Mouse (Mus musculus) retina, postnatal 7 days (tissue): ENCODE data around the gene Etv3.

Experiments
- DNase-seq: peaks from one replicate; pipeline ENCODE4 v3.0.0-alpha.2; 2012; ENCODE audit warnings: low read depth, low spot score

Etv3 gene

GRCm38 (mm10) chr3:87556109-87556531, 30.9 kb downstream of the Etv3 start:
- DNase-seq = no peak

- DNase-seq = no peak
Observed at GRCm38 (mm10) chr3:87556668-87557278, 31.6 kb downstream of the Etv3 start.

DNA sequence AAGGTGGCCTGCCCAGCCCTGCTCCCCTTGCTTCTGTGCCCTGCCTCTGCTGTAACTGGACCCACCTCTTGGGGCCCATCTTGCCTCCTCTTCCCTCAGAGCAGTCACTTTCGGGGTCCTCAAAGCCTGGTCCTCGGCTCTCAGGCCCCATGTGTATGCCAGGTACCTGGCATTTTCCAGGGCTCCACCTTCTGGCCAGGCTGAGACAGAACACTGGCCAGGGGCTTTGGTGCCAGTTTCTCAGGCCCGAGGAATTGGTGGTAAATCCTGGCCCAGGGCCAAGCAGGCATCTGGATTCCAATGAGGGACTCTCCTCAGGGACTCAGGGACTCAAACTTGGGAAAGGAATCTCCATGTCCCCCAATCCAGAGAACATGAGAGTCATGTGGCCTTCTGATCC, 34.9 kb downstream of the Etv3 start:
- DNase-seq = no peak

DNA sequence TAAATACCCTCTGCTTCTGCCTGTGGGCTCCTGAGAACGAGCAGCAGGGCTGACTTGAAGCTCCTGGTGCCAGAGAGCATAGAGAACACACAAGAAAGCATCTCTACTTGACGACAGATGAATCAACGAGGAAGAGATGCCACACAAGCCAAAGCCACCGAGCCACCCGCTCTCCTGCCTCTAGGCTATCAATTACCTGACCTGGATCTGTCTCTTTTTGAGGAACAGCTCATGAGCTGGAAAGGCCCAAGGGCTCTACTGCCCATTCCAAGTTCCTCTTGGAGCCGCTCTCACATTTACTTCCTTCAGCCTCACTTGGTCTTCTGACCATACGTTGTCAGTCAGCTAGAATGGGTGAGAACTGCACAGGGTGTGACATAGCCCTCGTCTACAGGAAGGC, 36.2 kb downstream of the Etv3 start:
- no peak for DNase-seq

DNA sequence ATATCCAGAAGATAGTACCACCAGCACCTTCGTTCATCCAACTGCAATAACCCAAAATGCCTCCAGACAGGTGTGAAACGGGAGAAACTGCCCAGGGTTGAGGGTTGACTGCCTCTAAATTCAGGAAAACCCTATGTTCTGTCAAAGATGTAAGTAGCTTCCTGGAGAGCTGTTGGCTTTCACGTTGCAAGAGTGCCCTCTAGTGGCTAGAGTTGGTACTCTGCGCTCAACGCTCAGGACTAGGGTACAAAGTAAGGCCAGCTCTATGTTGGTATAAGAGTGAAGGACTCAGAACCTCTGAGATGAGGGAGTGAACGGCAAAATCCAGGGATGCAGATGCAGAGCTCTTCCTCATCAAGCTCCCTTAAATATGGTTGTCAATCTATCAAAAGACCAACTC, 37.2 kb downstream of the Etv3 start:
- DNase-seq = peak; percentile 71

DNA sequence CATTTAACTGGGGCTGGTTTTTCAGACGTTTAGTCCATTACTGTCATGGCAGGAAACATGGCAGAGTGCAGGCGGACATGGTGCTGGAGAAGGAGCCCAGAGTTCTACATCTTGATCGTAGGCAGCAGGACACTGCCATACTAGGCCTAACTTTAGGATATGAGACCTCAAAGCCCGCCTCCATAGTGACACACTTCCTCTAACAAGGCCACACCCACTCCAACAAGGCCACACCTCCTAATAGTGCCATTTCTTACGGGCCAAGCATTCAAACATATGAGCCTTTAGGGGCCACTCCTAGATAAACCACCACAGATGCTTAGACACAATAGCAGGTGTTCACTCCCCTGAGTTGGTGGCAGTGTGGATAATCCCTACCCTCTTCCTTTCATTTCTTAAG, 38.3 kb downstream of the Etv3 start:
- DNase-seq = no peak

DNA sequence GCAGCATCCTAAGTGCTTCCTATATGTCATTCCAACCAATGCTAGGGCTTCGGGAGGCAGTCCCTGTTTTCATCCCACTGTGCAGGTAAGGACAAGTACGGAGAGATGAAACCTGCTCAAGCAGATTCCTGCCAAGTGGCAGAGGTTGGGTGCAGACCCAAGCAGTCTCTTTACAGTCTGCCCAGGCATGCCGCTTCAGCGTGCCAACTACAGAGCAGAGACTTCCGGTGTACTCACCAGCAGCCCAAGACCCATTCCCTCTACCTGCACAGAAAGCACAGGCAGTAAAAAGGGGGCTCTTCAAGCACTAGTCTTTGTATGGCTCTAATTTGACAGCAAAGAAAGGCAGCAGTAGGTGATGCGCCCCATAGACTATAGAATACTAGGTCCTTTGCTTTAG, 40.4 kb downstream of the Etv3 start:
- DNase-seq = no peak

- peak; percentile 90 for DNase-seq
Observed at GRCm38 (mm10) chr3:87566066-87566465, 40.9 kb downstream of the Etv3 start.

DNA sequence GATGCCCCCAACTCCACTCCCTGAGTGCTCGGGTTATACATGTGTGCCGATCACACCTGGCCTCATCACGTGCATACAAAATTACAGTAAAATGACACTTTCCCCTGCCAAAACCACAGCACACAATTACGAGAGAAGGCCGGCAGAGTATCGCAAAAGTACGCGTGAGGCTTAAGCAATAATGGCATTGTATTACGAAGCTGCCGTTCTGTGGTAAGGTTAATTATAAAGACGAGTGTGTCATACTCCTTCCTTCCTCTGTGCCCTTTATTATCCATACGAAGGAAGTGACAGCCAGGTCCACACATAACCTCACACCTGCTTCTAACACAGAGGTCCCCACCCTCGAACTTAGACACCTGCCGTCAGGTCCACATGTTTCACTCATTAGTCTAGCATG, 42.3 kb downstream of the Etv3 start:
- DNase-seq = no peak

GRCm38 (mm10) chr3:87568681-87569080, 43.5 kb downstream of the Etv3 start:
- DNase-seq = no peak

GRCm38 (mm10) chr3:87575766-87576165, 50.6 kb downstream of the Etv3 start:
- DNase-seq = no peak

- no peak for DNase-seq
Observed at GRCm38 (mm10) chr3:87582259-87582658, 57.1 kb downstream of the Etv3 start.
